Mouse (Mus musculus): Measurements from ENCODE around the gene Pcnx.
"Not testable (repeated sequence)": the region's sequence is repeated elsewhere in the genome, so short reads cannot be mapped to it uniquely, and the experiment has no call there.

Pcnx gene

GRCm38 (mm10) chr12:81958351-81958750 is 98.5 kb downstream of the Pcnx start:
- DNase-seq (ENCODE audit: low spot score in 2 of 2), result no peak

GRCm38 (mm10) chr12:81965416-81965815 is 105.6 kb downstream of the Pcnx start:
- DNase-seq (ENCODE audit: low spot score in 2 of 2), result no peak

- DNase-seq (ENCODE audit: low spot score in 2 of 2), result no peak
Observed at GRCm38 (mm10) chr12:81971042-81971883, 111.4 kb downstream of the Pcnx start.

GRCm38 (mm10) chr12:81971884-81972362 is 112.1 kb downstream of the Pcnx start:
- no peak for DNase-seq (ENCODE audit: low spot score in 2 of 2)

GRCm38 (mm10) chr12:81974806-81975205 is 115.0 kb downstream of the Pcnx start:
- peak in 1 of 2 experiments; percentile 63 for DNase-seq (ENCODE audit: low spot score in 2 of 2)

GRCm38 (mm10) chr12:81977346-81977745 is 117.5 kb downstream of the Pcnx start:
- no peak for DNase-seq (ENCODE audit: low spot score in 2 of 2)

- no peak for DNase-seq (ENCODE audit: low spot score in 2 of 2)
Observed at GRCm38 (mm10) chr12:81979312-81979711, 119.5 kb downstream of the Pcnx start.

GRCm38 (mm10) chr12:81992106-81992505 is 132.3 kb downstream of the Pcnx start:
- no peak for DNase-seq (ENCODE audit: low spot score in 2 of 2)

- DNase-seq (ENCODE audit: low spot score in 2 of 2), result no peak
Observed at GRCm38 (mm10) chr12:81992996-81993395, 133.2 kb downstream of the Pcnx start.

- peak in 1 of 2 experiments; percentile 27 for DNase-seq (ENCODE audit: low spot score in 2 of 2)
Observed at GRCm38 (mm10) chr12:81994911-81995667, 135.3 kb downstream of the Pcnx start.

GRCm38 (mm10) chr12:81996679-81997362 is 137.0 kb downstream of the Pcnx start:
- peak in 1 of 2 experiments; percentile 22 for DNase-seq (ENCODE audit: low spot score in 2 of 2)

GRCm38 (mm10) chr12:81997497-81997896 is 137.7 kb downstream of the Pcnx start:
- DNase-seq (ENCODE audit: low spot score in 2 of 2), result peak in 1 of 2 experiments; percentile 16

GRCm38 (mm10) chr12:82002697-82003096 is 142.9 kb downstream of the Pcnx start:
- not testable (repeated sequence) for DNase-seq (ENCODE audit: low spot score in 2 of 2)

- not testable (repeated sequence) for DNase-seq (ENCODE audit: low spot score in 2 of 2)
Observed at GRCm38 (mm10) chr12:82025901-82026633, 166.2 kb downstream of the Pcnx start.

GRCm38 (mm10) chr12:82033524-82033923 is 173.7 kb downstream of the Pcnx start:
- not testable (repeated sequence) for DNase-seq (ENCODE audit: low spot score in 2 of 2)

GRCm38 (mm10) chr12:82033973-82034372 is 174.2 kb downstream of the Pcnx start:
- DNase-seq (ENCODE audit: low spot score in 2 of 2), result not testable (repeated sequence)

- DNase-seq (ENCODE audit: low spot score in 2 of 2), result not testable (repeated sequence)
Observed at GRCm38 (mm10) chr12:82044078-82044477, 184.3 kb downstream of the Pcnx start.

All from right cerebral cortex, postnatal 10 days (tissue).